Mouse (Mus musculus) midbrain, embryonic 15.5 days (tissue): ENCODE measurements around the gene Stx2. TPM values are rescaled to one million over a fixed set of nuclear protein-coding genes. Genes with fewer than 3 reads are reported as not detected.

Experiments
- polyA plus RNA-seq: library from polyadenylated mRNA; unstranded; fragments of >200 nt; fragmentation: Nextera tagmentation; extraction: Ambion mirVana; gene quantifications from 2 replicates; pipeline ENCODE4 v1.2.1, GENCODE M21; 2015

The Stx2 gene
- polyA plus RNA-seq, 1 experiment from 2014 or later: 15.4 TPM

Other genes starting within 250 kb of the Stx2 start
- gene Rimbp2, start 55.1 kb downstream of the Stx2 start, polyA plus RNA-seq: 6.2 and 6.8 TPM in 2 replicates
- 342 and 346 TPM in 2 replicates for gene Ran, start 11.5 kb upstream of the Stx2 start, polyA plus RNA-seq
- gene Adgrd1, start 88.2 kb upstream of the Stx2 start, polyA plus RNA-seq: 0.18 and 0.26 TPM in 2 replicates